Comparison of ENCODE assay signal across 9 mouse cellular contexts in genomic region chr12:102499723-102500122, GRCm38 (mm10). TPM values are rescaled to one million over a fixed set of nuclear protein-coding genes. Genes with fewer than 3 reads are reported as not detected.
DNase-seq lines count a peak whose midpoint lies in the region; ATAC-seq and TF ChIP-seq lines count a peak whose summit lies in the region.
"Had no signal": no experiment of that assay in that cellular context is flagged by ENCODE, and none has a peak within 500 bp of the region (broad histone marks: within the 10 kb centered on the region; RNA-seq: fewer than 3 reads in every experiment).

No protein-coding gene starts in this region.

- no peak overlapping the region for H3K4me3 ChIP-seq in kidney, postnatal 0 days (replicated peaks; ENCODE audit: low read depth, low read length)
- H3K4me3 ChIP-seq in forebrain, embryonic 16.5 days (replicated peaks; ENCODE audit: low read length), result no peak overlapping the region
- H3K4me3 ChIP-seq: liver, embryonic 13.5 days had no signal

- no peaks in the 10 kb centered on the region for H3K27me3 ChIP-seq in kidney, postnatal 0 days (ENCODE audit: insufficient read depth, low read length)
- H3K27me3 ChIP-seq in splenic B cell, adult 2 months (ENCODE audit: control insufficient read depth, insufficient read depth, low read length, poor library complexity, severe bottlenecking), result no peaks in the 10 kb centered on the region
- H3K27me3 ChIP-seq in forebrain, embryonic 16.5 days (replicated peaks; ENCODE audit: control insufficient read depth, insufficient read depth, low read length), result no peaks in the 10 kb centered on the region
- H3K27me3 ChIP-seq: liver, embryonic 13.5 days had no signal

- peak overlapping the region; percentile 37; the same call in 1 of the 2 replicates for H3K27ac ChIP-seq in kidney, postnatal 0 days
- no peak overlapping the region for H3K27ac ChIP-seq in forebrain, embryonic 16.5 days (ENCODE audit: low read length)
- H3K27ac ChIP-seq: liver, embryonic 13.5 days had no signal

- 0 out of 2 replicates have a peak, but pooled peaks cover 3% of the 10 kb centered on the region for H3K4me1 ChIP-seq in kidney, postnatal 0 days (replicated peaks; ENCODE audit: insufficient read depth, low read length)
- H3K4me1 ChIP-seq in forebrain, embryonic 16.5 days (replicated peaks; ENCODE audit: control insufficient read depth, insufficient read depth, low read length), result no peaks in the 10 kb centered on the region

- H3K4me2 ChIP-seq in kidney, postnatal 0 days (ENCODE audit: low read length), result no peak overlapping the region
- H3K4me2 ChIP-seq in forebrain, embryonic 16.5 days (ENCODE audit: low read length), result no peak overlapping the region
- H3K4me2 ChIP-seq: liver, embryonic 13.5 days had no signal

- intact Hi-C loops in left cerebral cortex, postnatal 4 days (cut with DNase I), result loop anchor here (10.0 kb wide), 1 partner anchor 215 kb away; no protein-coding TSS in a partner anchor
- intact Hi-C loops in left cerebral cortex, postnatal 36 days (cut with DNase I), result no loop called here

- TF ChIP-seq CTCF in kidney, postnatal 0 days (IDR thresholded peaks at IDR 0.05; ENCODE audit: low read depth), result peak; percentile 46; the same call in 1 of the 2 replicates

- H3K9ac ChIP-seq in kidney, postnatal 0 days (ENCODE audit: low read depth, low read length), result no peak overlapping the region
- no peak overlapping the region for H3K9ac ChIP-seq in forebrain, embryonic 16.5 days (replicated peaks; ENCODE audit: low read depth, low read length)
- H3K9ac ChIP-seq: liver, embryonic 13.5 days had no signal

- ATAC-seq in CD4-positive, CD25-positive, alpha-beta regulatory T cell, adult 4 months, result no peak
- no peak for ATAC-seq in kidney, postnatal 0 days (replicated peaks; ENCODE audit: low FRiP score, low read depth)
- no peak for ATAC-seq in forebrain, embryonic 16.5 days

- peaks cover 14% of the 10 kb centered on the region; the same call in 1 of the 2 replicates for H3K36me3 ChIP-seq in kidney, postnatal 0 days (ENCODE audit: insufficient read depth, low read length)
- peaks cover 4% of the 10 kb centered on the region for H3K36me3 ChIP-seq in splenic B cell, adult 2 months (ENCODE audit: control insufficient read depth, insufficient read depth, low read length, poor library complexity, severe bottlenecking)
- peaks cover 8% of the 10 kb centered on the region; the same call in 1 of the 2 replicates for H3K36me3 ChIP-seq in forebrain, embryonic 16.5 days (ENCODE audit: control insufficient read depth, insufficient read depth)

- WGBS in kidney, postnatal 0 days, result 53% methylated on average over 4 of the region's 4 CpGs
- WGBS in forebrain, embryonic 16.5 days, result 77% methylated on average over 4 of the region's 4 CpGs

- no peaks in the 10 kb centered on the region for H3K9me3 ChIP-seq in kidney, postnatal 0 days (replicated peaks; ENCODE audit: low read length)
- H3K9me3 ChIP-seq in forebrain, embryonic 16.5 days (ENCODE audit: control insufficient read depth, low read length), result no peaks in the 10 kb centered on the region
- H3K9me3 ChIP-seq: liver, embryonic 13.5 days had no signal

- DNase-seq in CD4-positive, CD25-positive, alpha-beta regulatory T cell, adult 2 months (ENCODE audit: low read depth, low spot score), result peak; percentile 39
- DNase-seq in left cerebral cortex, postnatal 4 days, result peak; percentile 27
- DNase-seq in left cerebral cortex, adult 18-20 months (ENCODE audit: low spot score in 2 of 2), result no peak
- no peak for DNase-seq in kidney, postnatal 0 days (ENCODE audit: low spot score)
- DNase-seq in splenic B cell, adult 2 months (ENCODE audit: low read depth, low spot score), result peak; percentile 27
- no peak for DNase-seq in left cerebral cortex, postnatal 36 days (ENCODE audit: low spot score in 2 of 2)
- DNase-seq: liver, embryonic 13.5 days had no signal

RNA-seq across cellular contexts. Expression of gene Golga5, which starts 30.8 kb away (rescaled TPM):
- polyA plus RNA-seq in CD4-positive, CD25-positive, alpha-beta regulatory T cell, adult 4 months (2017; shearing (Covaris generic)), result 10 to 100 TPM; 22.8 to 28.8 TPM
- total RNA-seq in left cerebral cortex, postnatal 4 days (2021), result 10 to 100 TPM; 22.9 to 23.0 TPM
- total RNA-seq in left cerebral cortex, adult 18-20 months (2021), result 10 to 100 TPM; 25.7 to 25.9 TPM
- 36.4 and 38.7 TPM in 2 replicates for polyA plus RNA-seq in kidney, postnatal 0 days (2015; fragmentation: Nextera tagmentation; extraction: Ambion mirVana)
- 33.2 and 35.5 TPM in 2 replicates for polyA plus RNA-seq in forebrain, embryonic 16.5 days (2015; fragmentation: Nextera tagmentation; extraction: Ambion mirVana)
- 10 to 100 TPM; 29.1 to 29.5 TPM for total RNA-seq in left cerebral cortex, postnatal 36 days (2021)

RNA-seq across cellular contexts. Expression of gene Chga, which starts 55.0 kb away (rescaled TPM):
- not detected for polyA plus RNA-seq in CD4-positive, CD25-positive, alpha-beta regulatory T cell, adult 4 months (2017; shearing (Covaris generic))
- 100 to 1,000 TPM; 105 to 113 TPM for total RNA-seq in left cerebral cortex, postnatal 4 days (2021)
- 100 to 1,000 TPM; 151 to 236 TPM for total RNA-seq in left cerebral cortex, adult 18-20 months (2021)
- 0.51 and 0.54 TPM in 2 replicates for polyA plus RNA-seq in kidney, postnatal 0 days (2015; fragmentation: Nextera tagmentation; extraction: Ambion mirVana)
- polyA plus RNA-seq in forebrain, embryonic 16.5 days (2015; fragmentation: Nextera tagmentation; extraction: Ambion mirVana), result 97.7 and 118 TPM in 2 replicates
- total RNA-seq in left cerebral cortex, postnatal 36 days (2021), result 100 to 1,000 TPM; 168 to 185 TPM

Comparison
In these comparisons a context has a peak if more than half of its experiments do, and no peak if none do; other contexts are left out.
1. DNase-seq: peak in CD4-positive, CD25-positive, alpha-beta regulatory T cell, adult 2 months (single experiment), left cerebral cortex, postnatal 4 days (single experiment) and splenic B cell, adult 2 months (single experiment); none in left cerebral cortex, adult 18-20 months (0 of 2), kidney, postnatal 0 days (single experiment) and left cerebral cortex, postnatal 36 days (0 of 2).